Mouse (Mus musculus) heart, adult 2 months (tissue): ENCODE data around the gene Haus5. TPM values are rescaled to one million over a fixed set of nuclear protein-coding genes. Genes with fewer than 3 reads are reported as not detected.

ENCODE experiments used
- DNase-seq, 2 experiments: peaks; one replicate each; pipeline ENCODE4 v3.0.0; 2021
- H3K27ac ChIP-seq: fragments of 200-600 bp; 2 replicates; pipeline ENCODE4 v1.8.1; 2022
- H3K27me3 ChIP-seq: fragments of 200-500 bp; 2 replicates; pipeline ENCODE4 v1.6.1; 2012; ENCODE audit warnings: mild to moderate bottlenecking, low read length, inconsistent platforms, mixed read lengths; ENCODE audit not compliant: control insufficient read depth, insufficient read depth
- H3K36me3 ChIP-seq: fragments of 200-500 bp; 2 replicates; pipeline ENCODE4 v1.6.1; 2012; ENCODE audit warnings: low read length, inconsistent platforms; ENCODE audit not compliant: control insufficient read depth, insufficient read depth
- H3K4me1 ChIP-seq: fragments of 200-500 bp; 2 replicates; pipeline ENCODE4 v1.6.1; 2011; ENCODE audit warnings: low read length; ENCODE audit not compliant: control insufficient read depth, insufficient read depth
- H3K4me3 ChIP-seq: fragments of 200-600 bp; 2 replicates; pipeline ENCODE4 v1.8.1; 2022
- H3K79me2 ChIP-seq: fragments of 200-500 bp; replicated peaks from 2 replicates; pipeline ENCODE4 v1.6.1; 2012; ENCODE audit warnings: mild to moderate bottlenecking, inconsistent platforms, low read length, moderate library complexity, mixed read lengths; ENCODE audit not compliant: control insufficient read depth, insufficient read depth
- H3K9ac ChIP-seq: fragments of 200-500 bp; 2 replicates; pipeline ENCODE4 v1.6.1; 2012; ENCODE audit warnings: low read depth, mild to moderate bottlenecking, control low read depth, inconsistent platforms, low read length, mixed read lengths
- CTCF ChIP-seq: fragments of 200-600 bp; IDR thresholded peaks from 2 replicates; pipeline ENCODE4 v1.8.1; 2022; ENCODE audit warnings: antibody characterized with exemption, mild to moderate bottlenecking, moderate library complexity
- EP300 ChIP-seq: fragments of 200-500 bp; IDR thresholded peaks from 2 replicates; pipeline ENCODE4 v1.6.1; 2011; ENCODE audit warnings: low read depth, low read length, control low read depth; ENCODE audit not compliant: insufficient read depth
- POLR2A ChIP-seq: fragments of 200-500 bp; IDR thresholded peaks from 2 replicates; pipeline ENCODE4 v1.6.1; 2011; ENCODE audit warnings: mild to moderate bottlenecking, low read depth, low read length, control low read depth; ENCODE audit not compliant: insufficient read depth
- WGBS: fragments of 180-500 bp; shearing (Covaris S2); methylation state at CpG from one replicate; pipeline ENCODE4 v1.1.7; 2018; 5-methylcytosine and 5-hydroxymethylcytosine counted together
- intact Hi-C: fragments of 180-260 bp; cut with DNase I; formaldehyde crosslinking; loops from one replicate; pipeline ENCODE4 v1.15.1; 2025
- polyA plus RNA-seq: library from polyadenylated mRNA; depleted of rRNA; stranded (reverse); fragments of >200 nt; gene quantifications from 2 replicates; pipeline ENCODE4 v1.2.3, GENCODE M21; 2012; rRNA removed
- total RNA-seq, 2 experiments: library from RNA; stranded (reverse); gene quantifications; 2 replicates each; pipeline ENCODE4 v1.2.3; 2021

Gene Haus5
- total and polyA plus RNA-seq, 3 experiments, result 3.3 to 3.9 (median 3.7) TPM

DNA sequence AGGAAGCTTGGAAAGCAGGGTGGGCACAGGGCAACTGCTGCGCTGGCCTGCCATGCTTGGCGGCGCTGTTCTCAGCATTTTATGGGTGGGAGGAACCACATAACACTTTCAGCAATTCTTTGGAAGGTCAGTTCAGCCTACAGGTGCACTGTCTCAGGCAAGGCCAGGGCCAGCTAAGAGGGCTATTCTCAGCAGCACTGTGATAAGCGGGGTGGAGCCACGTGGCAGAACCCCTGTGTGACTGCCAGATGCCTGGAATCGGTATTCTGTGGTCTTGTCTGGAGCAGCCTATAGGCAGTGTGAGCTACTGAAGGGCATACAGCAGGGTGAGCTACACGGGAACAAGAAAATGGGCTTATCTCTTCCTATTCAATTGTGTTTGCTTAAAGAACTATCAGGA lies 54.8 kb downstream of the Haus5 start:
- intact Hi-C loops, result no loop called here
- 42% methylated on average over 7 of the region's 7 CpGs for WGBS
- Histone ChIP-seq H3K79me2 (no peaks in the 10 kb centered on the region), H3K9ac (no peak overlapping the region), H3K27ac (peak overlapping the region; percentile 56), H3K36me3 (no peaks in the 10 kb centered on the region), H3K4me1 (no peaks in the 10 kb centered on the region), H3K27me3 (no peaks in the 10 kb centered on the region), H3K4me3 (no peak overlapping the region)
- TF ChIP-seq CTCF, result no peak
- no peak for TF ChIP-seq POLR2A
- no peak for TF ChIP-seq EP300
- DNase-seq, result peak; percentile 49 to 71

DNA sequence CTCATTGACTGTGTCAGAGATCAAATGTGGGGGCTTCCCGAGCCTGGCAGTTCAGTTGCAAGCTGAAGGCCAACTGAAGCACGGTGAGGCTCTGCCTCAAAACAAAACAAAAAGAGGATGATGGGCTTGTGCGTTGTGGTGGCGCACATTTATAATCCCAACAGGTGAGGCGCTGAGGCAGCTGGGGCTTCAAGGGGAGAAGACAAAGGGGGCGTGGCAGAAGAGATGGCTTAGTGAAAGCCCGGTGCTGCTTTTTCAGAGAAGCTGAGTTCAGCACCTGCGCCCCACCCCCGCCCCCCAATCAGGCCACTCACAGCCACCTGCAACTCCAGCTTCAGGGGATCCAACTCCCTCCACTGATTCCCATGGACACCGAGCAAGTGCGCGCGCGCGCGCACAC lies 56.3 kb downstream of the Haus5 start:
- intact Hi-C loops, result no loop called here
- Histone ChIP-seq H3K4me3 (no peak overlapping the region), H3K4me1 (no peaks in the 10 kb centered on the region), H3K27me3 (no peaks in the 10 kb centered on the region), H3K27ac (no peak overlapping the region), H3K36me3 (no peaks in the 10 kb centered on the region), H3K79me2 (no peaks in the 10 kb centered on the region), H3K9ac (no peak overlapping the region)
- no peak for TF ChIP-seq EP300
- no peak for TF ChIP-seq POLR2A
- TF ChIP-seq CTCF, result no peak
- no peak for DNase-seq
- 61% methylated on average over 16 of the region's 16 CpGs for WGBS

DNA sequence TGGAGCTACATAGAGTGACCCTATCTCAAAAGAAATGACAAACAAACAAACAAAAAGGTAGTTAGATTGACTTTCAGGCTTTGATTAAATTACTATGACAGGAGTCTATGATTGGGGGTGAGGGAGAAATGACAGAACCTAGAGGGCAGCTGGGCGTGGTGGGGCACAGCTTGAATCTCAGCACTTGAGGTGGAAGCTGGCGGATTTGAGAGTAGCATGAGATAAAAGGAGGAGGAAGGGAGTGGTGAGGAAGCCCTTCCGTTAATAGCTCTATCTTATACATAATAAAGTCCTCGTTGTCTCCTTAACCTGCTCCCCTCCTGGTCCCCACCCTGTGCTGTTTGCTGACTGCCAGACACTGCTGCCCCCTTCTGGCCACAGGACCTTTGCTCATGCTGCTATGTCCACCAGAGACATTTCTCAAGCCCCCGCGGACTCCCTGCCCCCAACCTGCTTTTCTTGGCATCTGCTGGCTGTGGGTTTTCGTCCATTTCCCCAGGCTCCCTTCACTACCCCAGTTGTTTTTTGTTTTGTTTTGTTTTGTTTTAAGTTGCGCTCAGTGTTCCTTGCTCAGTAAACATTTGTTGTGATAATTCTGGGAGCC lies 57.0 kb downstream of the Haus5 start:
- Histone ChIP-seq H3K4me3 (no peak overlapping the region), H3K4me1 (no peaks in the 10 kb centered on the region), H3K9ac (no peak overlapping the region), H3K79me2 (no peaks in the 10 kb centered on the region), H3K27me3 (no peaks in the 10 kb centered on the region), H3K27ac (no peak overlapping the region), H3K36me3 (no peaks in the 10 kb centered on the region)
- TF ChIP-seq CTCF (peak; percentile 70), POLR2A (no peak)
- peak; percentile 39 to 62 for DNase-seq
- intact Hi-C loops, result no loop called here
- 24% methylated on average over 8 of the region's 8 CpGs for WGBS

DNA sequence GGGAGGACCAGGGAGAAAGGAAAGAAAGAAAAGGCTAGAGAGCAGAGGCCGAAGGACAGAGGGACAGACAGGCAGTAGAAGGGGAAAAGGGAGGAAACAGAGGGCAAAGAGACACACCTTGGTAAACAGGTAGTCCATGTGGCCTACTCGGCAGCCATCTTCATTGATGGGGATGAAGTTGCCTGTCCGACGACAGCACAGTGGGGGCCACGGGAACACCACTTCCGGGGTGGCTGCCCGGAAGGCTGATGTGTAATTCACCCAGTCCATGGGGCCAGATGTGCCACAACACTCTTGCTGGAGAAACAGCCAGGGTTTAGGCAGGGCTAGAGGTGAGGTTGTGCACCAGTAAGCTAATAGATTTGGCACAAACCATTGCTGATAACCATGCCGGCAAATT lies 59.9 kb downstream of the Haus5 start:
- no peak for TF ChIP-seq POLR2A
- no peak for TF ChIP-seq EP300
- TF ChIP-seq CTCF, result no peak
- no peak overlapping the region for H3K4me3 ChIP-seq
- 78% methylated on average over 8 of the region's 8 CpGs for WGBS
- H3K79me2 ChIP-seq, result no peaks in the 10 kb centered on the region
- DNase-seq, result no peak
- no peaks in the 10 kb centered on the region for H3K27me3 ChIP-seq
- H3K9ac ChIP-seq, result no peak overlapping the region
- H3K4me1 ChIP-seq, result no peaks in the 10 kb centered on the region
- H3K27ac ChIP-seq, result no peak overlapping the region
- intact Hi-C loops, result no loop called here
- H3K36me3 ChIP-seq, result no peaks in the 10 kb centered on the region

DNA sequence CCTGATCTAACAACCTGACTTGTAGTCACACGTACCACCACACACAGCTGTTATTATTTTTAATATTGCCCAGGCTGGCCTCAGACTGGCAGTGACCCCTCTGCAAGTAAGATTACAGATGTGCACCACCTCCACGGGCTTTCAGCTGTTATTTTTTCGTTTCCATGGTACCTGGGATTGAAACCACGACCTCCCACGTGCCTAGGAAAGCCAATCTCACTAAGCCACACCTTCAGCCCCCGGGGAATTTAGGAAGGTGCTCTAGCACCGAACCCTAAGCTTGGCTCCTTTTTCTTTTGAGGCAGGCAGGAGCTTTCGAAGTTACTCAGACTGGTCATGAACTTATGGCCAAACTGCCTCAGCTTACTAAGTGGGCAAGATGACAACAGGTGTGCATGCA lies 60.4 kb downstream of the Haus5 start:
- H3K27ac ChIP-seq, result no peak overlapping the region
- WGBS, result 55% methylated on average over 8 of the region's 8 CpGs
- no peaks in the 10 kb centered on the region for H3K79me2 ChIP-seq
- TF ChIP-seq POLR2A, result no peak
- no peak for TF ChIP-seq EP300
- no peak for TF ChIP-seq CTCF
- intact Hi-C loops, result no loop called here
- H3K27me3 ChIP-seq, result no peaks in the 10 kb centered on the region
- DNase-seq, result no peak
- H3K9ac ChIP-seq, result no peak overlapping the region
- H3K36me3 ChIP-seq, result no peaks in the 10 kb centered on the region
- H3K4me3 ChIP-seq, result no peak overlapping the region
- no peaks in the 10 kb centered on the region for H3K4me1 ChIP-seq

Other genes with a start within 250 kb of the Haus5 start
Only the 30 nearest of the 33 such genes appear.
- 1 to 10 TPM; 3.2 to 3.5 TPM for gene Aplp1, start 219.5 kb downstream of the Haus5 start, total RNA-seq
- gene Aplp1, start 219.5 kb downstream of the Haus5 start, polyA plus RNA-seq, result 3.6 and 6.2 TPM in 2 replicates
- gene Kirrel2, start 207.3 kb downstream of the Haus5 start, total RNA-seq, result not detected
- gene Kirrel2, start 207.3 kb downstream of the Haus5 start, polyA plus RNA-seq, result not detected in 2 replicates
- not detected for gene Nphs1, start 206.7 kb downstream of the Haus5 start, total RNA-seq
- gene Nphs1, start 206.7 kb downstream of the Haus5 start, polyA plus RNA-seq, result 0.04 TPM in 1 of 2 replicates, not detected in the other
- gene Prodh2, start 171.4 kb downstream of the Haus5 start, total RNA-seq, result not detected
- 0.23 TPM in 1 of 2 replicates, not detected in the other for gene Prodh2, start 171.4 kb downstream of the Haus5 start, polyA plus RNA-seq
- under 1 TPM; 0.34 to 0.37 TPM for gene Arhgap33, start 129.9 kb downstream of the Haus5 start, total RNA-seq
- gene Arhgap33, start 129.9 kb downstream of the Haus5 start, polyA plus RNA-seq, result 2.3 and 3.0 TPM in 2 replicates
- 100 to 1,000 TPM; 718 to 804 TPM for gene Hspb6, start 112.8 kb downstream of the Haus5 start, total RNA-seq
- gene Hspb6, start 112.8 kb downstream of the Haus5 start, polyA plus RNA-seq, result 1,866 and 1,945 TPM in 2 replicates
- 1 to 10 TPM; 2.5 to 6.3 TPM for gene Proser3, start 112.7 kb downstream of the Haus5 start, total RNA-seq
- gene Proser3, start 112.7 kb downstream of the Haus5 start, polyA plus RNA-seq, result 5.6 and 5.8 TPM in 2 replicates
- gene Lin37, start 105.2 kb downstream of the Haus5 start, total RNA-seq, result 10 to 100 TPM; 13.7 to 16.0 TPM
- 16.2 and 20.0 TPM in 2 replicates for gene Lin37, start 105.2 kb downstream of the Haus5 start, polyA plus RNA-seq
- 10 to 100 TPM; 56.0 to 67.9 TPM for gene U2af1l4, start 101.7 kb downstream of the Haus5 start, total RNA-seq
- 61.3 and 71.4 TPM in 2 replicates for gene U2af1l4, start 101.7 kb downstream of the Haus5 start, polyA plus RNA-seq
- gene Gm49396, start 101.7 kb downstream of the Haus5 start, total RNA-seq, result 1 to 10 TPM; 1.1 to 1.9 TPM
- 1.6 and 3.1 TPM in 2 replicates for gene Gm49396, start 101.7 kb downstream of the Haus5 start, polyA plus RNA-seq
- 10 to 100 TPM; 75.6 to 85.7 TPM for gene Psenen, start 101.4 kb downstream of the Haus5 start, total RNA-seq
- gene Psenen, start 101.4 kb downstream of the Haus5 start, polyA plus RNA-seq, result 109 and 124 TPM in 2 replicates
- gene Igflr1, start 99.6 kb downstream of the Haus5 start, total RNA-seq, result under 1 TPM; 0.23 to 0.75 TPM
- 1.2 and 3.7 TPM in 2 replicates for gene Igflr1, start 99.6 kb downstream of the Haus5 start, polyA plus RNA-seq
- 10 to 100 TPM; 15.6 to 15.9 TPM for gene Kmt2b, start 76.3 kb downstream of the Haus5 start, total RNA-seq
- gene Kmt2b, start 76.3 kb downstream of the Haus5 start, polyA plus RNA-seq, result 25.6 and 28.3 TPM in 2 replicates
- gene Zbtb32, start 66.1 kb downstream of the Haus5 start, total RNA-seq, result under 1 TPM in 1 of 2 experiments, not detected in 1; 0.11 TPM
- 0.20 and 0.64 TPM in 2 replicates for gene Zbtb32, start 66.1 kb downstream of the Haus5 start, polyA plus RNA-seq
- under 1 TPM in 1 of 2 experiments, not detected in 1; 0.36 TPM for gene Upk1a, start 52.1 kb downstream of the Haus5 start, total RNA-seq
- gene Upk1a, start 52.1 kb downstream of the Haus5 start, polyA plus RNA-seq, result 2.8 and 4.8 TPM in 2 replicates
- 1,000 to 10,000 TPM; 4,061 to 4,696 TPM for gene Cox6b1, start 38.8 kb downstream of the Haus5 start, total RNA-seq
- gene Cox6b1, start 38.8 kb downstream of the Haus5 start, polyA plus RNA-seq, result 1,860 and 2,330 TPM in 2 replicates
- gene Etv2, start 29.1 kb downstream of the Haus5 start, total RNA-seq, result not detected
- gene Etv2, start 29.1 kb downstream of the Haus5 start, polyA plus RNA-seq, result not detected in 2 replicates
- gene Rbm42, start 14.7 kb downstream of the Haus5 start, total RNA-seq, result 10 to 100 TPM; 47.7 to 51.3 TPM
- 25.8 and 29.1 TPM in 2 replicates for gene Rbm42, start 14.7 kb downstream of the Haus5 start, polyA plus RNA-seq
- gene Pmis2, start 6.6 kb upstream of the Haus5 start, total RNA-seq, result under 1 TPM in 1 of 2 experiments, not detected in 1; 0.52 TPM
- not detected in 2 replicates for gene Pmis2, start 6.6 kb upstream of the Haus5 start, polyA plus RNA-seq
- gene 2200002J24Rik, start 33.9 kb upstream of the Haus5 start, total RNA-seq, result not detected
- 0.35 TPM in 1 of 2 replicates, not detected in the other for gene 2200002J24Rik, start 33.9 kb upstream of the Haus5 start, polyA plus RNA-seq
- gene Atp4a, start 47.2 kb upstream of the Haus5 start, total RNA-seq, result under 1 TPM; 0.10 to 0.32 TPM
- not detected in 2 replicates for gene Atp4a, start 47.2 kb upstream of the Haus5 start, polyA plus RNA-seq
- gene Tmem147, start 64.5 kb upstream of the Haus5 start, total RNA-seq, result 100 to 1,000 TPM; 219 to 241 TPM
- gene Tmem147, start 64.5 kb upstream of the Haus5 start, polyA plus RNA-seq, result 293 and 357 TPM in 2 replicates
- not detected for gene Gapdhs, start 78.7 kb upstream of the Haus5 start, total RNA-seq
- gene Gapdhs, start 78.7 kb upstream of the Haus5 start, polyA plus RNA-seq, result 1.1 and 1.7 TPM in 2 replicates
- gene Sbsn, start 86.5 kb upstream of the Haus5 start, total RNA-seq, result 1 to 10 TPM; 1.8 to 2.3 TPM
- 1.6 and 1.7 TPM in 2 replicates for gene Sbsn, start 86.5 kb upstream of the Haus5 start, polyA plus RNA-seq
- gene Dmkn, start 98.8 kb upstream of the Haus5 start, total RNA-seq, result 1 to 10 TPM in 1 of 2 experiments, under 1 TPM in 1; 0.84 to 1.6 TPM
- 7.2 and 8.8 TPM in 2 replicates for gene Dmkn, start 98.8 kb upstream of the Haus5 start, polyA plus RNA-seq
- not detected for gene Krtdap, start 122.9 kb upstream of the Haus5 start, total RNA-seq
- gene Krtdap, start 122.9 kb upstream of the Haus5 start, polyA plus RNA-seq, result not detected in 2 replicates
- gene Ffar2, start 158.8 kb upstream of the Haus5 start, total RNA-seq, result not detected
- gene Ffar2, start 158.8 kb upstream of the Haus5 start, polyA plus RNA-seq, result 0.18 and 0.61 TPM in 2 replicates
- gene Ffar3, start 191.2 kb upstream of the Haus5 start, total RNA-seq, result not detected
- gene Ffar3, start 191.2 kb upstream of the Haus5 start, polyA plus RNA-seq, result not detected in 2 replicates
- not detected for gene Ffar1, start 196.6 kb upstream of the Haus5 start, total RNA-seq
- gene Ffar1, start 196.6 kb upstream of the Haus5 start, polyA plus RNA-seq, result 0.20 TPM in 1 of 2 replicates, not detected in the other
- 1 to 10 TPM in 1 of 2 experiments, under 1 TPM in 1; 0.57 to 1.3 TPM for gene Cd22, start 215.3 kb upstream of the Haus5 start, total RNA-seq
- gene Cd22, start 215.3 kb upstream of the Haus5 start, polyA plus RNA-seq, result 1.1 and 8.1 TPM in 2 replicates